Mouse (Mus musculus) heart, embryonic 11.5 days (tissue): ENCODE results near the gene Brpf3. TPM values are rescaled to one million over a fixed set of nuclear protein-coding genes. Genes with fewer than 3 reads are reported as not detected.

Experiments used
- ATAC-seq: fragments of 200-750 bp; cut with Nextera tagmentation; replicated peaks from 2 replicates; pipeline ENCODE4 v1.8.0; 2017; ENCODE audit warnings: moderate library complexity; ENCODE audit not compliant: insufficient number of reproducible peaks, low FRiP score, low TSS enrichment
- H3K27ac ChIP-seq: fragments of 300-500 bp; sonication (generic); 2 replicates; pipeline ENCODE4 v1.5.1; 2014; ENCODE audit warnings: mild to moderate bottlenecking, low read depth, low read length
- H3K27me3 ChIP-seq: fragments of 300-500 bp; sonication (generic); 2 replicates; pipeline ENCODE4 v1.6.1; 2014; ENCODE audit warnings: mild to moderate bottlenecking, low read length, mixed read lengths; ENCODE audit not compliant: control insufficient read depth, insufficient read depth
- H3K36me3 ChIP-seq: fragments of 300-500 bp; sonication (generic); 2 replicates; pipeline ENCODE4 v1.6.1; 2014; ENCODE audit warnings: mild to moderate bottlenecking, low read length, moderate library complexity, mixed read lengths; ENCODE audit not compliant: control insufficient read depth, insufficient read depth
- H3K4me1 ChIP-seq: fragments of 300-500 bp; sonication (generic); 2 replicates; pipeline ENCODE4 v1.6.1; 2014; ENCODE audit warnings: low read length; ENCODE audit not compliant: control insufficient read depth, insufficient read depth
- H3K4me2 ChIP-seq: fragments of 300-500 bp; sonication (generic); 2 replicates; pipeline ENCODE4 v1.6.1; 2014; ENCODE audit warnings: mild to moderate bottlenecking, moderate library complexity
- H3K4me3 ChIP-seq: fragments of 300-500 bp; sonication (generic); 2 replicates; pipeline ENCODE4 v1.5.1; 2014; ENCODE audit warnings: low read depth, low read length
- H3K9ac ChIP-seq: fragments of 300-500 bp; sonication (generic); 2 replicates; pipeline ENCODE4 v1.6.1; 2014; ENCODE audit warnings: mild to moderate bottlenecking, low read depth, low read length, moderate library complexity
- H3K9me3 ChIP-seq: fragments of 300-500 bp; sonication (generic); replicated peaks from 2 replicates; pipeline ENCODE4 v1.6.1; 2016; ENCODE audit warnings: low read length; ENCODE audit not compliant: control insufficient read depth
- WGBS: fragments of 180-500 bp; shearing (Covaris S2); extraction: QIAGEN DNeasy Blood & Tissue Kit; methylation state at CpG from one replicate; pipeline ENCODE4 v1.1.7; 2014; ENCODE audit not compliant: insufficient replicate concordance; 5-methylcytosine and 5-hydroxymethylcytosine counted together
- polyA plus RNA-seq: library from polyadenylated mRNA; unstranded; fragments of >200 nt; fragmentation: Nextera tagmentation; extraction: Ambion mirVana; gene quantifications from 2 replicates; pipeline ENCODE4 v1.2.1, GENCODE M21; 2014

The Brpf3 gene
- polyA plus RNA-seq, 1 experiment from 2014 or later: 13.4 TPM

DNA sequence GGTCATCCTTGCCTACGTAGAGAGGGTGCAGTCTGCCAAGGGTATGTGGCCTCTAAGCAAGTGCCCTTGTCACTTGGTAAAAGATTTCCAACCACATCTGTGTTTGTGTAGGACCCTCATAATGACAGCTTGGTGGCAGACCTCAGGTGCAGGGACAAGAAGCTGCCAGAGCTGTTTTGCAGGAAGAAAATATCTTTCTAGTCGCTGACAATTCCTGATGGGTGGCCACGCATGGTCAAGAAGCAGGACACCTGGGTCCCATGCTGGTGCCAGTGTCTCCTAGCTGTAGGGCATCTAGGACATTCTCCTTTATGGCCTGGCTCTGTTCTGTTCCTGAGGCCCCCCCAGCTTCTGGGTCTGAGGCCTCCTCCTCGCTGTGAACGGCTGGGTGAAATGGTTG lies 75.4 kb downstream of the Brpf3 start:
- ATAC-seq: no peak
- Histone ChIP-seq H3K27ac (no peak overlapping the region), H3K27me3 (peaks cover 12% of the 10 kb centered on the region; the same call in 1 of the 2 replicates), H3K9me3 (0 out of 2 replicates have a peak, but pooled peaks cover 2% of the 10 kb centered on the region), H3K4me2 (peak overlapping the region; percentile 43), H3K9ac (no peak overlapping the region), H3K4me3 (no peak overlapping the region), H3K36me3 (no peaks in the 10 kb centered on the region), H3K4me1 (peaks cover 12% of the 10 kb centered on the region; the same call in 1 of the 2 replicates)
- 68% methylated on average over 5 of the region's 5 CpGs for WGBS

- Histone ChIP-seq H3K4me1 (peaks cover 12% of the 10 kb centered on the region; the same call in 1 of the 2 replicates), H3K9ac (no peak overlapping the region), H3K36me3 (no peaks in the 10 kb centered on the region), H3K9me3 (0 out of 2 replicates have a peak, but pooled peaks cover 2% of the 10 kb centered on the region), H3K27me3 (peaks cover 15% of the 10 kb centered on the region), H3K4me2 (peak overlapping the region; percentile 43), H3K27ac (no peak overlapping the region), H3K4me3 (no peak overlapping the region)
- WGBS: 16% methylated on average over 19 of the region's 19 CpGs
- ATAC-seq: no peak
Observed at GRCm38 (mm10) chr17:28876821-28877220, 75.9 kb downstream of the Brpf3 start.

DNA sequence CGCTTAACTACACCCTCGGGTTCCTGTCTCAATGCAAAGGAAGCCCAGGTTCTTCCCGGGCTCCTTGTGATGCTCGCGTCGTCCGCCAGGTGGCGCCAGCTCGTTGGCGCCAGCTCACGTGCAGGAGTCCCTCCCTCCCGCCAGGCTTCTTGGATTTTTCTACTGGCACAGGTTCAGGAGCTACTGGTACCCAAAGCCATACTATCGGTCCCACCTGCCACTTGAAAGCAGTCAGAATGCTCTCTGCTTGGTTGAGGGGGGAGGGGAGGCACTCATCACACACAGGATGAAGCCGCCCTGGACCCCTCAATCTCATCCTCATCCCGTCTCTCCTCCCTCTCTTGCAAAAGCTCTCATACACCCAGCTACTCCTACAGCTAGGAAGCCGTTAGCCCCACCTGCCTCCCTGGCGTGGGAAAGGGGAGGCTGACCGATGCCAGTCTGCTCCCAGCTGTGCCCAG lies 79.1 kb downstream of the Brpf3 start:
- no peaks in the 10 kb centered on the region for H3K36me3 ChIP-seq

DNA sequence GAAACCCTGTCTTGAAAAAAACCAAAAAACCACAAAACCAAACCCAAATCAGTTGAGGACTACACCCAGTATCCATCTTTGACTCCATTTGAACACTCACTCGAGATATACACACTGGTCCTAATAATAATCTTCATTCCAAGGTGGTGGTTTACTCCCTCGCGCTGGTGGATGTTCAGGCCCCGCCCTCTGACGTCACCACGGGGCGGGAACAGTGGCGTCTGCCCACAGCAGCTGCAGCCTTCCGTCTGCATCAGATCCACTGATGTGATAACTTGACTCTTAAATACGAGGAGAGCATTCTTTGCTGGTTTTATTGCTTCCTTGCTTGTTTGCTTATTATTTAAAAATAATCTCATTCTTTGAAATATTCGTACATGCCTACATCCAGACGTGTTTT lies 81.4 kb downstream of the Brpf3 start:
- H3K27me3 ChIP-seq: peaks cover 15% of the 10 kb centered on the region
- no peak for ATAC-seq
- 5% methylated on average over 12 of the region's 12 CpGs for WGBS
- peak overlapping the region; percentile 25; the same call in 1 of the 2 replicates for H3K4me2 ChIP-seq
- H3K4me3 ChIP-seq: no peak overlapping the region
- no peaks in the 10 kb centered on the region for H3K36me3 ChIP-seq
- no peak overlapping the region for H3K9ac ChIP-seq
- no peaks in the 10 kb centered on the region for H3K9me3 ChIP-seq
- no peak overlapping the region for H3K27ac ChIP-seq
- 0 out of 2 replicates have a peak, but pooled peaks cover 2% of the 10 kb centered on the region for H3K4me1 ChIP-seq

More for the DNA sequence above, 79.1 kb downstream of the Brpf3 start:
- 0 out of 2 replicates have a peak overlapping the region, but pooled peaks have one; percentile 8 for H3K4me3 ChIP-seq
- H3K9ac ChIP-seq: 0 out of 2 replicates have a peak overlapping the region, but pooled peaks have one; percentile 43
- peaks cover 15% of the 10 kb centered on the region for H3K27me3 ChIP-seq
- H3K27ac ChIP-seq: no peak overlapping the region
- ATAC-seq: no peak
- 0 out of 2 replicates have a peak overlapping the region, but pooled peaks have one; percentile 31 for H3K4me2 ChIP-seq
- H3K4me1 ChIP-seq: peaks cover 11% of the 10 kb centered on the region; the same call in 1 of the 2 replicates
- WGBS: 5% methylated on average over 18 of the region's 18 CpGs
- no peaks in the 10 kb centered on the region for H3K9me3 ChIP-seq

DNA sequence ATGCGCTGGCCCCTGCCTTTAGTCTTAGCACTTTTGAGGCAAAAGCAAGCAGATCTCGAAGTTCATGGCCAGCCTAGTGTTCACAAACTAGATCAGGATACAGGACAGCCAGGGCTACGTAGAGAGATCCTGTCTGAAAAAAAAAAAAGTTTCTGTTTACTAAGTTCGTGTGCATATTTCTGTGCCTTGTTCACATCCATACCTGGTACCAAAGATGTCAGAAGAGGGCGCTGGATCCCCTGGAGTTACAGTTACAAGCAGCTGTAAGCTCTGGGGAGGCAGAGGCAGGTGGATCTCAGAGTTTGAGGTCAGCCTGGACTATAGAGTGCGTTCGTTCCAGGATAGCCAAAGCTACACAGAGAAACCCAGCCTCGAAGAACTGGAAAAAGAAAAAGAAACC lies 81.9 kb downstream of the Brpf3 start:
- 46% methylated on average over 8 of the region's 8 CpGs for WGBS
- H3K4me2 ChIP-seq: no peak overlapping the region
- H3K27ac ChIP-seq: no peak overlapping the region
- no peaks in the 10 kb centered on the region for H3K9me3 ChIP-seq
- no peaks in the 10 kb centered on the region for H3K36me3 ChIP-seq
- H3K4me3 ChIP-seq: no peak overlapping the region
- no peak for ATAC-seq
- H3K27me3 ChIP-seq: peaks cover 15% of the 10 kb centered on the region
- H3K4me1 ChIP-seq: 0 out of 2 replicates have a peak, but pooled peaks cover 2% of the 10 kb centered on the region
- H3K9ac ChIP-seq: no peak overlapping the region

GRCm38 (mm10) chr17:28883941-28884516 lies 83.1 kb downstream of the Brpf3 start:
- no peak overlapping the region for H3K9ac ChIP-seq
- H3K27ac ChIP-seq: no peak overlapping the region
- H3K4me3 ChIP-seq: no peak overlapping the region
- H3K36me3 ChIP-seq: no peaks in the 10 kb centered on the region
- H3K27me3 ChIP-seq: peaks cover 11% of the 10 kb centered on the region; the same call in 1 of the 2 replicates
- no peaks in the 10 kb centered on the region for H3K9me3 ChIP-seq
- no peak for ATAC-seq
- 52% methylated on average over 10 of the region's 10 CpGs for WGBS
- 0 out of 2 replicates have a peak, but pooled peaks cover 2% of the 10 kb centered on the region for H3K4me1 ChIP-seq
- H3K4me2 ChIP-seq: no peak overlapping the region

GRCm38 (mm10) chr17:28885231-28885630 lies 84.3 kb downstream of the Brpf3 start:
- Histone ChIP-seq H3K27me3 (peaks cover 9% of the 10 kb centered on the region; the same call in 1 of the 2 replicates), H3K9me3 (no peaks in the 10 kb centered on the region), H3K27ac (no peak overlapping the region), H3K9ac (no peak overlapping the region), H3K36me3 (no peaks in the 10 kb centered on the region), H3K4me1 (no peaks in the 10 kb centered on the region), H3K4me3 (no peak overlapping the region), H3K4me2 (no peak overlapping the region)
- WGBS: 78% methylated on average over 8 of the region's 8 CpGs
- no peak for ATAC-seq

- Histone ChIP-seq H3K9me3 (no peaks in the 10 kb centered on the region), H3K4me1 (no peaks in the 10 kb centered on the region), H3K9ac (no peak overlapping the region), H3K4me2 (no peak overlapping the region), H3K4me3 (no peak overlapping the region), H3K27me3 (peaks cover 4% of the 10 kb centered on the region; the same call in 1 of the 2 replicates), H3K36me3 (no peaks in the 10 kb centered on the region), H3K27ac (no peak overlapping the region)
- WGBS: 79% methylated on average over 8 of the region's 8 CpGs
- ATAC-seq: no peak
Observed at GRCm38 (mm10) chr17:28886266-28886665, 85.4 kb downstream of the Brpf3 start.
